Mouse (Mus musculus) testis, postnatal 14 days (tissue): Measurements from ENCODE around the gene Vat1.
"Not testable (repeated sequence)": the region's sequence is repeated elsewhere in the genome, so short reads cannot be mapped to it uniquely, and the experiment has no call there.

Experiments
- DNase-seq: peaks from one replicate; pipeline ENCODE4 v3.0.0; 2021; ENCODE audit warnings: low spot score

The Vat1 gene

DNA sequence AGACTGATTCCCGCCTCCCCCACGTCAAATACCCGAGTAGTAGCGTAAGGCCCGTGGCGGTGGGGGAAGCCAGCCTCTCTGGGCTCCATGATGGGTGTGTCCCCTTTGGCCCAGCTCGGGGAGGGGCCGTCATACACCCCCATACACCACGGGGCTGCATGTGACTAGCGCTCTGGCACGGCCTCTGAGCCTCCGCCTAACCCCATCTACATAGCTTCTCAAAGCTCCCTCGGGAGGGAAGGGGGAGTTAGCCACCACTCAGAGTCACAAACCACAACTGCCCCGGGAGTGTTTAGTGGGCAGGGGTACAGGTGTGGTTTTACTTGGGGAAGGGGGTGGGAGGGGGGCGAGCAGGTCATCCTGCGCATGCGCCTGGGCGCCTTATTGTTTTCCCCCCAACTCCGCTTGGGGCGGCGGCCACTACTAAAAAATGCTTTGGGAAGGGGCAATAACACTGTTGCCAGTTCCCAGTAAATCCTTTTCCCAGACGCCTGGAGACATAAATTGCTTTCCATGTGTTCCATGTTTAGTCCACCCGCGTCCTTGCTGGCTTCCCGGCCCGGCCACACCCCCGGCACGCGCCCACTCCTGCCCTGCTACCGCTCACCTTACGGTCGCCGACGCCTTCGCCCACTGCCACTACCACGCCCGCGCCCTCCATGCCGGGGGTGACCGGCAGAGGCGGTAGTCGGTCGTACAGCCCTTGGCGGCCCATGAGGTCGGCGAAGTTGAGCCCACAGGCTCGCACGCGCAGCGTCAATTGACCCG is 745 bp downstream of the Vat1 start:
- peak; percentile 75 for DNase-seq

GRCm38 (mm10) chr11:101464211-101465100 is 1.6 kb downstream of the Vat1 start, which contains the start of gene Rnd2:
Gene Rnd2, plus strand, starts transcription at chr11:101464999.
- DNase-seq = no peak

- DNase-seq = peak; percentile 3
Measured at GRCm38 (mm10) chr11:101462583-101463440, 3.2 kb downstream of the Vat1 start.

- DNase-seq = peak; percentile 6
Measured at GRCm38 (mm10) chr11:101462141-101462540, 3.9 kb downstream of the Vat1 start.

- DNase-seq = no peak
Measured at GRCm38 (mm10) chr11:101460321-101460720, 5.7 kb downstream of the Vat1 start.

DNA sequence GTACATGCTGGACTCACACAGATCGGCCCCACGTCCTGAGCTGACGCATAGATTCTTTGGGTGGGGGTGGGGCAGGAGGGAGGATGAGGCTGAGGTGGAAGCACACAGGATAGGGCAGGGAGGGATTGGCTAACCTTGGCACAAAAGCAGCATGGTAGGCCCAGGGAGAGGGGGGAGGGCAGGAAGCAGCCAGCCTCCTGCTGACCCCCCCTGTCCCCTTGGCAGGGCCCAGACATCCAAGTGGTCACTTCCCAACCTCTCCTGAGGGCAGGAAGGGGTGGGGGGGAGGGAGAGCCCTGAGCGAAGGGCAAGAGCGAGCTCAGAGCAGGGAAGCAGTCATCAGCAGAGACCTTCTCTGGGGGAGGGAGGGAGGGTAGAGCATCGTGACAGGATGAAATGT is 6.3 kb downstream of the Vat1 start:
- DNase-seq = no peak

GRCm38 (mm10) chr11:101458217-101458616 is 7.8 kb downstream of the Vat1 start:
- no peak for DNase-seq

DNA sequence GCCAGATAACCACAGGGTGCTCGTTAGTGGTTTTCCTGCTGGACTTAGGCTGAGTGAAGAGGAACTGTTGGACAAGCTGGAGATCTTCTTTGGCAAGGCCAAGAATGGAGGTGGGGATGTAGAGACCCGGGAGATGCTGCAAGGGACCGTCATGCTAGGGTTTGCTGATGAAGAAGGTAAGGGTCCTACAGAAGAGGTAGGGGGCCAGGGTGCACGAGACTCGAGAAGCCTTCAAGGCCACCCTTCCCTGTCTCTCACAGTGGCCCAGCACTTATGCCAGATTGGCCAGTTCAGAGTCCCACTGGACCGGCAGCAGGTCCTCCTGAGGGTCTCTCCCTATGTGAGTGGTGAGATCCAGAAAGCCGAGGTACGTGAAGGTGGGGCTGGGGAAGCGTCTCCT is 8.4 kb downstream of the Vat1 start:
- no peak for DNase-seq

GRCm38 (mm10) chr11:101455627-101456026 is 10.4 kb downstream of the Vat1 start:
- no peak for DNase-seq

DNA sequence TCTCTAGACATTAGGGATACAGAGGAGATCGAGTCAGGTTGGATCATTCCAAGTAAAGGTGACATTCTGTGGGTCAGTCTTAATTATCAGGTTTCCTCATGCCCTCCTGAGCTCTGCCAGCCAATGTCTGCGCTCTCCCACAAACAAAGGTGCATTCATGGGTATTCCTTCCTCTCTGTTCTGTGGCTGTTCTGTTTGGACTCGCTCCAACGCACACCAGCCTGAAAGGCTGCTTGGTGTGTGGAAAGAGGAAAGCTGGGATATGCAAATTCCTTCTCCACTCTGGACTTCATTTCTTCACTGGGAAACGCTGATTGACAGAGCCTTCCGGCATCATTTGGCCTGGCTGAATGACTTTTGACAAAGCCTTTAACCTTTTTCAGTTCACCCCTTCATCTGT is 11.3 kb downstream of the Vat1 start:
- no peak for DNase-seq

DNA sequence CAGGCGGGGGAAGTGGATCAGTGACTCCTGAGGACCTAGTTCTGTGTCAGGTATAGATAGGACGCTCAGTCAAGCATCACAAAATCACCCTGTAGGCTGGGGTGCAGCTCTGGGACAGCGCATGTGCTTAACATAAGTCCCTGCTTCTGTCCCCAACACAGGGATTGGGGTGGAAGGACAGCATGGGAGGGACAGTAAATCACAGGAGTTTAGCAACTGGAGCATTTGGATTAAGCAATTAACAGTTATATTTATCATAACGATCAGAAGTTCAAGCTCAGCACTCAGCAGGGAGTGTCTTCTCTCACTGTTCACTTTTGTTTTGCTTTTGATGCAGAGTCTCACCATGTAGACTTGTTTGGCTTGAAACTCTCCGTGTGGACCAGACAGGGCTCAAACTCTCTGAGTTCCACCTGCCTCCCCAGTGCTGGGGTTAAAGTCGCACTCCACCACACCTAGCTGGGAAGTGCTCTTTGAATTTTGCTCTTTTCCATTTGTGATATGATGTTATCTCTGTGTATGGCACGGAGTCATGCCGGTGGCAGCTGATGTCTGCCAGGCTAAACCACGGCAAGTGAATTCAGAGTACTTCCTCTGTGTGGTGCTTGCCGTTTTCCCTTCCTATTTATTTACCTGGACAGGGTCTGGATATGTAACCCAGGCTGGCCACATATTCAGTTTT is 13.8 kb downstream of the Vat1 start:
- no peak for DNase-seq

DNA sequence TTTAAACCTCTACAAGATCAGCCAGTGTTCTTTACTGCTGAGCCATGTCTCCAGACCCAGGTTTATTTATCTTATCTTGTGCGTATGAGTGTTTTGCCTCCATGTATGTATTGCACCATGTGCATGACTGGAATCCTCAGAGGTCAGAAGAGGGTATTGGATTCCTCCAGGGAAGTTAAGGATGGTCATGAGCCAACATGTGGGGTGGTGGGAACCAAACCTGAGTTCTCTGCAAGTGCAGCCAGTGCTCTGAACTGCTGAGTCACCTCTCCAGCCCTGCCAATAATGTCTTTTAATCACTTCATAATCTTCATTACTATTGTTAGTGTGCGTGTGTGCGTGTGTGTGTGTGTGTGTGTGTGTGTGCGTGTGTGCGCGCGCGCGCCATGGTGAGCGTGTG is 14.5 kb downstream of the Vat1 start:
- DNase-seq = no peak

DNA sequence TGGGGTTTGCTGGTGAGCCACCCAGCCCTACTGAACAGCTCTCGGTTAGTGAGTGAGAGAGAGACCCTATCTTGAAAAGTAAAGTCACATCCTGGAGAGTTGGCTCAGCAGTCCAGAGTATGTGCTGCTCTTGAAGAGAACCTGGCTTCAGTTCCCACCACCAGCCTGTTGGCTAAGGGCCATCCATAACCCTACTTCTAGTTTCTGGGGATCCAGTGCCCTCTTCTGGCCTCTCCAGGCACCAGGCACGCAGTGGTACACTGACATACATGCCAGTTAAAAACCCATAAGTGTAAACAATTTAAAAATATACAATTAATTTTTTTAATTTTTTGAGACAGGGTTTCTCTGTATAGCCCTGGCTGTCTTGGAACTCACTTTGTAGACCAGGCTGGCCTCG is 15.6 kb downstream of the Vat1 start:
- no peak for DNase-seq

DNA sequence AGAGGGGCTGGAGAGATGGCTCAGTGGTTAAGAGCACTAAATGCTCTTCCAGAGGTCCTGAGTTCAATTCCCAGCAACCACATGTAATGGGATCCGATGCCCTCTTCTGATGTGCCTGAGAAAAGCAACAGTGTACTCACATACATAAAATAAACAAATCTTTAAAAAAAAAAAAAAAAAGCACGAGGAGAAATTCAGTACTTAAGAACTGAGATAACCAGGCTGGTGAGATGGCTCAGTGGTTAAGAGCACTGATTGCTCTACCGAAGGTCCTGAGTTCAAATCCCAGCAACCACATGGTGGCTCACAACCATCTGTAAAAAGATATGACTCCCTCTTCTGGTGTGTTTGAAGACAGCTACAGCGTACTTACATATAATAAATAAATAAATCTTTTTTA is 16.4 kb downstream of the Vat1 start:
- DNase-seq = not testable (repeated sequence)

GRCm38 (mm10) chr11:101448899-101449298 is 17.1 kb downstream of the Vat1 start:
- no peak for DNase-seq

DNA sequence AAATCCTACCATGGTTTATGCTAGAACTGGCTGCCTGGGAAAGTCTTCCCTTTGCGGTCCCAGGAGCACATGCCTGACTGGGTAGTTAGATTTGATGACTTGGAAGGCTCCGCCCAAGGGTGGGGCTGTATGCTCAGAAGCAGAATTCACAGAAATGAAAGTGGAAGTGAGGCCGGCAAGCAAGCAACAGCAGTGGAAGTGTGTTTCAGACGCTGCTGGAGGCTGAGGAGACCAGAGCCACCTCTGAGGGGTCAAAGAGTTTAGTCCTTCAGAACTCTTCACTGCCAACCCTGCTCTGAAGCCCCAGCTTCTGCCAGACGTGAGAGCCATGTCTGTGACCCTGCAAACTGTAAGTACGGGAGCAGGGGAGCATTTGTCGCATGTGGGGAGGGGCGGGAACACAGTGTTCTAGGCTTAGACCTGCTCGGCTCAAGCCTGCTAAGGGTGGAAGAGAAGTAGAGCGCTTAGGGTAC is 17.7 kb downstream of the Vat1 start, which contains the start of gene Ifi35:
Gene Ifi35, plus strand, starts transcription at position 134 of the 473 bp plus-strand sequence.
- peak; percentile 62 for DNase-seq

GRCm38 (mm10) chr11:101447786-101448185 is 18.2 kb downstream of the Vat1 start:
- DNase-seq = no peak

- not testable (repeated sequence) for DNase-seq
Measured at GRCm38 (mm10) chr11:101446860-101447259, 19.2 kb downstream of the Vat1 start.

DNA sequence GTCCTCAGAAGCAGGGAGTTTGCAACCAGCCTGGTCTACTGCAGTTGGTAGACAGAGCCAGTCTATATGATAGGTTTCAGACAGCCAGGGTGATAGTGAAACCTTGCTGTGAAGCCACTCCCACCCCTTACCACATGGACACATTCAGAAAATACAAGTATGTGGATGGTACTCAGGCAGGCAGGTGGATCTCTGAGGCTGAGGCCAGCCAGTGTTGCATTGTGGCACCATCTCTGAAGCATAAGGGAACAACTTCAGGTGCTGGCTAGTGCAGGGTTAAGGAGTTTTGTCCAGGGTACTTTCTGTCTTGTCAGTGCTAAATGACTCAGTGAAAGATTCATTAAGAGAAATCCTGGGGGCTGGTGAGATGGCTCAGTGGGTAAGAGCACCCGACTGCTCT is 19.7 kb downstream of the Vat1 start:
- DNase-seq = no peak

DNA sequence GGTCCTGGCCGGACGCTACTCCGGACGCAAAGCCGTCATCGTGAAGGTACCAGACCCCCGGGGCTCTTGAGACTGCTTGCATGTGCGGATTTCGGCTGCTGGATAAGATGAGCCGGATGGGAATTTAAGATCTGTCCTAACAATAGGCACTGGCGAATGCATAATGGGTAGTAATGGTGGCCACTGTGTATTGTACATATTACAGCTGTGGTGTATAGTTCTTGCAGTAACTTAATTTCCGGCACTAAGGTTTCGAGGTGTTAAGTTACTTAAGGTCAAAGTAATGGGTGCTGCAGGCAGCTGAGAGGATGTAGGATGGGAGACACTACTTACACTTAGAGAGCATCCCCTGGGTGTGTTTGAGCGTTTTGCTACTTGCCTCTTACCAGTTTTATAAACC is 23.3 kb downstream of the Vat1 start:
- DNase-seq = no peak

- DNase-seq = peak; percentile 99
Measured at GRCm38 (mm10) chr11:101442127-101442693, 23.8 kb downstream of the Vat1 start, which contains the start of gene Rpl27. Gene Rpl27, plus strand, starts transcription at chr11:101442298.
